Mouse (Mus musculus) neural tube, embryonic 11.5 days (tissue): ENCODE results near the gene Map3k1. TPM values are rescaled to one million over a fixed set of nuclear protein-coding genes. Genes with fewer than 3 reads are reported as not detected.

ENCODE experiments used
- ATAC-seq: fragments of 200-750 bp; cut with Nextera tagmentation; 2 replicates; pipeline ENCODE4 v1.8.0; 2017; ENCODE audit warnings: moderate number of reproducible peaks, mild to moderate bottlenecking, moderate TSS enrichment, moderate library complexity; ENCODE audit not compliant: insufficient read depth, low FRiP score, low TSS enrichment
- DNase-seq: peaks from one replicate; pipeline ENCODE4 v3.0.0-alpha.2; 2015; ENCODE audit warnings: low spot score
- H3K27ac ChIP-seq: fragments of 300-500 bp; sonication (generic); 2 replicates; pipeline ENCODE4 v1.5.1; 2014; ENCODE audit warnings: low read depth, mild to moderate bottlenecking, low read length
- H3K27me3 ChIP-seq: fragments of 300-500 bp; sonication (generic); 2 replicates; pipeline ENCODE4 v1.6.1; 2014; ENCODE audit warnings: mild to moderate bottlenecking, low read length, mixed read lengths; ENCODE audit not compliant: control insufficient read depth, insufficient read depth
- H3K36me3 ChIP-seq: fragments of 300-500 bp; sonication (generic); 2 replicates; pipeline ENCODE4 v1.6.1; 2014; ENCODE audit warnings: mild to moderate bottlenecking, low read length, moderate library complexity, mixed read lengths; ENCODE audit not compliant: control insufficient read depth, insufficient read depth
- H3K4me1 ChIP-seq: fragments of 300-500 bp; sonication (generic); 2 replicates; pipeline ENCODE4 v1.6.1; 2014; ENCODE audit warnings: low read length, mixed read lengths; ENCODE audit not compliant: control insufficient read depth, insufficient read depth
- H3K4me2 ChIP-seq: fragments of 300-500 bp; sonication (generic); 2 replicates; pipeline ENCODE4 v1.6.1; 2014; ENCODE audit warnings: low read depth, mild to moderate bottlenecking, moderate library complexity
- H3K4me3 ChIP-seq: fragments of 300-500 bp; sonication (generic); 2 replicates; pipeline ENCODE4 v1.5.1; 2014; ENCODE audit warnings: low read depth, low read length
- H3K9ac ChIP-seq: fragments of 300-500 bp; sonication (generic); 2 replicates; pipeline ENCODE4 v1.6.1; 2014; ENCODE audit warnings: mild to moderate bottlenecking, low read length
- H3K9me3 ChIP-seq: fragments of 300-500 bp; sonication (generic); 2 replicates; pipeline ENCODE4 v1.6.1; 2016; ENCODE audit warnings: low read length; ENCODE audit not compliant: control insufficient read depth
- WGBS: fragments of 180-500 bp; shearing (Covaris S2); extraction: QIAGEN DNeasy Blood & Tissue Kit; methylation state at CpG from one replicate; pipeline ENCODE4 v1.1.7; 2014; 5-methylcytosine and 5-hydroxymethylcytosine counted together
- polyA plus RNA-seq: library from polyadenylated mRNA; unstranded; fragments of >200 nt; fragmentation: Nextera tagmentation; extraction: Ambion mirVana; gene quantifications from 2 replicates; pipeline ENCODE4 v1.2.1, GENCODE M21; 2014

Map3k1 gene
- polyA plus RNA-seq, 1 experiment from 2014 or later = 13.9 TPM

DNA sequence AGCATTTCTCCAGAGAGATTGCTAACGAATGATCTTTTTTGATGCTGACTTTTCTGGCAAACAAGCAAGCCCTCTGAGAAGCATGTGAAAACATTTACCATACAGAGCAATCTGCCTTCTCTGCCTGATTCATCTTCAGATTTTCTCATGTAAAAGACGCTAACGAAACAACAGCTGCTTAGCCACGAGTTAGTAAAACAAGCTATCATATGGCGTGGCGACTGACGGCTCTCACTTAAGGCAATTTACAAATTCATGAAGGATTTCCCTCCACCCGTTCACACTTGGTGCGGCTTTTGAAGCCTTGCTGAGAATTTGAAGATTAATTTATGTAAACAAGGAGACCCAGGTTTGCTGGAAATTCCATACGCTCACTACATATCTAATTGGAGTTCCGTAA lies 25.8 kb upstream of the Map3k1 start:
- Histone ChIP-seq H3K9ac (no peak overlapping the region), H3K4me1 (no peaks in the 10 kb centered on the region), H3K4me3 (no peak overlapping the region), H3K27me3 (no peaks in the 10 kb centered on the region), H3K27ac (no peak overlapping the region), H3K4me2 (no peak overlapping the region), H3K36me3 (no peaks in the 10 kb centered on the region), H3K9me3 (no peaks in the 10 kb centered on the region)
- 82% methylated on average over 11 of the region's 11 CpGs for WGBS
- ATAC-seq = no peak
- no peak for DNase-seq

DNA sequence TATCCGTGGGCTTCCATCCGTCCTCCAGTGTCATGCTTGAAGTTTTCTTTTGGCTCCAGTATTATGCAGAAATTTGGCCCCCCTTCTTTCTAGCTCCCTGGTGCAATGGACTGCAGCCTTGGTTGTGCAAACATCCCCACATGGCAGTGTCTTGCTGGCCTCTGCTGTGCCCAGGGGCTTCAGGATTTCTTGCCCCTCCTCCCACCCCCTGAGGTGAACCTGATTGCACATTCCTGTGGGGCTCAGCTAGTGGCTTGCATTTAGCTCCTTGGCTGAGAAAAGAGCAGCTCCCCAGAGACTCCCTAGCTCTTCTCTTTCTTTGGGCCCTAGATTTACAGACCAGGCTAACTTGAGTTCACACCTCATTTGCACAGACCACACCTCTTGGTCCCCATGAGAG lies 20.7 kb upstream of the Map3k1 start:
- whole genome bisulfite sequencing = 33% methylated on average over 2 of the region's 2 CpGs
- H3K4me1 ChIP-seq = no peaks in the 10 kb centered on the region
- no peak overlapping the region for H3K4me3 ChIP-seq
- H3K36me3 ChIP-seq = no peaks in the 10 kb centered on the region
- H3K9ac ChIP-seq = no peak overlapping the region
- no peak overlapping the region for H3K27ac ChIP-seq
- no peaks in the 10 kb centered on the region for H3K9me3 ChIP-seq
- ATAC-seq (no peak), DNase-seq (no peak)
- no peak overlapping the region for H3K4me2 ChIP-seq
- H3K27me3 ChIP-seq = no peaks in the 10 kb centered on the region

GRCm38 (mm10) chr13:111827481-111827880 lies 18.7 kb upstream of the Map3k1 start:
- no peaks in the 10 kb centered on the region for H3K36me3 ChIP-seq
- H3K4me3 ChIP-seq = no peak overlapping the region
- H3K4me2 ChIP-seq = no peak overlapping the region
- WGBS = 85% methylated on average over 4 of the region's 4 CpGs
- ATAC-seq (no peak), DNase-seq (no peak)
- no peaks in the 10 kb centered on the region for H3K9me3 ChIP-seq
- H3K9ac ChIP-seq = no peak overlapping the region
- no peak overlapping the region for H3K27ac ChIP-seq
- H3K27me3 ChIP-seq = no peaks in the 10 kb centered on the region
- no peaks in the 10 kb centered on the region for H3K4me1 ChIP-seq

DNA sequence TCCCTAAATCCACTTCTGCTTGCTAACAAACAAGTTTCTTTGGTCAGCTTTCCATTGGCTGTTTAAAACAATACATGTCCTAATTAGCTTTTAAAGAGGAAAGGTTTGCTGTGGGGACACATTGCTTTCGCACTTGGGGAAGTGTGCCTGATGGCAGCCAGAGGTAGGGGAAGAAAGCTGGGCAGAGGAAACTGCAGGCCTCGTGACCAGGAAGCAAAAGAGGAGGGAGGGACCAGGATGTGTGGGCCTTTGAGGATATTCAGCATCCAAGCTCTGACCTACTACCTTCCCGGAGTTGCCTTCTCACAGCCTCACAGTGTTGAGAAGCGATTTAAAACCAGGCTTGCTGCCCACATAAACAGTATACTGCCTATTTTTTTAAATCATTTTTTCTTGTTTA lies 15.4 kb upstream of the Map3k1 start:
- Histone ChIP-seq H3K9ac (no peak overlapping the region), H3K9me3 (no peaks in the 10 kb centered on the region), H3K4me3 (no peak overlapping the region), H3K27ac (no peak overlapping the region), H3K36me3 (no peaks in the 10 kb centered on the region), H3K4me1 (no peaks in the 10 kb centered on the region), H3K27me3 (no peaks in the 10 kb centered on the region), H3K4me2 (no peak overlapping the region)
- 77% methylated on average over 4 of the region's 4 CpGs for WGBS
- DNase-seq = no peak
- ATAC-seq = no peak

- Histone ChIP-seq H3K9ac (no peak overlapping the region), H3K27ac (no peak overlapping the region), H3K4me1 (no peaks in the 10 kb centered on the region), H3K9me3 (no peaks in the 10 kb centered on the region), H3K36me3 (no peaks in the 10 kb centered on the region), H3K27me3 (no peaks in the 10 kb centered on the region), H3K4me3 (no peak overlapping the region), H3K4me2 (no peak overlapping the region)
- 89% methylated on average over 7 of the region's 7 CpGs for WGBS
- ATAC-seq (no peak), DNase-seq (no peak)
Measured at GRCm38 (mm10) chr13:111821727-111822375, 13.1 kb upstream of the Map3k1 start.

- Histone ChIP-seq H3K9me3 (no peaks in the 10 kb centered on the region), H3K4me1 (no peaks in the 10 kb centered on the region), H3K27ac (no peak overlapping the region), H3K4me3 (no peak overlapping the region), H3K9ac (no peak overlapping the region), H3K4me2 (no peak overlapping the region), H3K36me3 (no peaks in the 10 kb centered on the region), H3K27me3 (no peaks in the 10 kb centered on the region)
- ATAC-seq (no peak), DNase-seq (no peak)
- 84% methylated on average over 9 of the region's 9 CpGs for WGBS
Measured at GRCm38 (mm10) chr13:111819618-111820385, 11.0 kb upstream of the Map3k1 start.

DNA sequence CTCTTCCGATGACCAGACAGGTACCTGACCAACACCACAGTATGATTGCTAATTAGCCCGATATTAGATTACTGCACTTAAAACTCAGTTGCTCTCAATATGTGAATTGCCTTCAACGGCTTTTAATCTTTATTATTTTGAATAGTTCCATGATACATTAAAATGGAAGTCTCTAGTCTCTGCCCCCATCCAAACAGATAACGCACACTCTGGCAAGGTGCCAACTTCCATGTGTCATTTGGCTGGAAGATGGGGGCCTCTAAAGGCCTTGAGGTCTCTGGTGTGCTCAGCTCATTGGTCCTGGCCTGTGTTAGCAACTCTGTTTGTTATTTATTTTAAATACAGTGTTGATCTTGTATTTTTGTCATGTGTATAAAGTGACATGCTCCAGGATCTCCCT lies 10.3 kb upstream of the Map3k1 start:
- no peaks in the 10 kb centered on the region for H3K4me1 ChIP-seq
- H3K4me2 ChIP-seq = no peak overlapping the region
- H3K27me3 ChIP-seq = no peaks in the 10 kb centered on the region
- ATAC-seq (no peak), DNase-seq (no peak)
- H3K36me3 ChIP-seq = no peaks in the 10 kb centered on the region
- H3K27ac ChIP-seq = no peak overlapping the region
- WGBS = 93% methylated on average over 4 of the region's 4 CpGs
- H3K9me3 ChIP-seq = no peaks in the 10 kb centered on the region
- H3K9ac ChIP-seq = no peak overlapping the region
- H3K4me3 ChIP-seq = no peak overlapping the region

DNA sequence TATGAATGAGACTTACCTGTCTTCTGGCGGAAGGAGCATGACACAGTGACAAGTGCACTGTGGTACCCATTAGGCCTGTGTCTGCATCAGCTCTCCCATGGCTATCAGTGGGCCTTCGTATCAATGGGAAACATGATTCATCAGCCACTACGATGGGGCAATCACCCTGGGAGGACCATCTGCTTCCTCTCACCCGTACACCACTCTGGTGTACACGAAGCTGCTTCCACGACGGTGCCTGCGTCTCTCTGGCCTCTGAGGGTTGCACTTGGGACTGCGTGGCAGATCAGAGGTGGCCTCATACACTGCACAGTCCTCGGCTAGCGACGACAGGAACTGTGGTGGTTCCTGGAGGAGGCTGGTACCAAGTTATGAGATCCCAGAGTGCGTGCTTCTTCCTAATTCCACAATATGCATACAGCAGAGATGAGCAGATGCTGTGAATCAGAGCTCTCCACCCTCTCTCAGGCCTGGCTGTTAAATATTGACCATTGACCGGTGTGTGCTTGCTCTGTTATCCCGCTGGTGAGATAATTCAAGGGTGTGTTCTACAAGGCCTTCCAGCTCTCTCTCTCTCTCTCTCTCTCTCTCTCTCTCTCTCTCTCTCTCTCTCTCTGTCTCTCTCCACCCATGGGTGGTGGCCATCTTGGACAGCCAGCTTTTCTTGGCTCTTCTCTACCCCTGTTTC lies 9.6 kb upstream of the Map3k1 start:
- H3K27me3 ChIP-seq = no peaks in the 10 kb centered on the region
- DNase-seq = no peak
- ATAC-seq = no peak
- no peak overlapping the region for H3K4me3 ChIP-seq
- H3K9me3 ChIP-seq = no peaks in the 10 kb centered on the region
- no peak overlapping the region for H3K27ac ChIP-seq
- no peak overlapping the region for H3K4me2 ChIP-seq
- WGBS = 84% methylated on average over 15 of the region's 15 CpGs
- no peak overlapping the region for H3K9ac ChIP-seq
- no peaks in the 10 kb centered on the region for H3K4me1 ChIP-seq
- H3K36me3 ChIP-seq = no peaks in the 10 kb centered on the region
